Comparison of ENCODE assay signal across 16 mouse cellular contexts in genomic region chr2:173702867-173703237, GRCm38 (mm10). TPM values are rescaled to one million over a fixed set of nuclear protein-coding genes. Genes with fewer than 3 reads are reported as not detected.
DNase-seq lines count a peak whose midpoint lies in the region; ATAC-seq and TF ChIP-seq lines count a peak whose summit lies in the region.
"Had no signal": no experiment of that assay in that cellular context is flagged by ENCODE, and none has a peak within 500 bp of the region (broad histone marks: within the 10 kb centered on the region; RNA-seq: fewer than 3 reads in every experiment).

No protein-coding gene starts in this region.

- H3K9me3 ChIP-seq in heart, embryonic 12.5 days (replicated peaks): no peaks in the 10 kb centered on the region; the same call in 1 of the 2 replicates
- no peaks in the 10 kb centered on the region for H3K9me3 ChIP-seq in kidney, embryonic 15.5 days (replicated peaks)
- H3K9me3 ChIP-seq in hindbrain, embryonic 16.5 days (ENCODE audit: control insufficient read depth, low read length): no peaks in the 10 kb centered on the region
- no peaks in the 10 kb centered on the region for H3K9me3 ChIP-seq in midbrain, postnatal 0 days (ENCODE audit: low read length)

- H3K27ac ChIP-seq in heart, embryonic 12.5 days (ENCODE audit: poor library complexity, severe bottlenecking): peak overlapping the region; percentile 61; the same call in 1 of the 2 replicates
- peak overlapping the region; percentile 72 for H3K27ac ChIP-seq in kidney, embryonic 15.5 days
- peak overlapping the region; percentile 56 for H3K27ac ChIP-seq in hindbrain, embryonic 16.5 days (ENCODE audit: low read depth, low read length)
- H3K27ac ChIP-seq in midbrain, postnatal 0 days (ENCODE audit: low read depth, low read length): no peak overlapping the region

- DNase-seq in heart, postnatal 36 days: no peak
- DNase-seq in kidney, adult 11 months: no peak
- DNase-seq in MN1 (ENCODE audit: low spot score): peak; percentile 22
- no peak for DNase-seq in midbrain, postnatal 0 days (ENCODE audit: low spot score)
- DNase-seq in ovary, adult 18-20 months (ENCODE audit: low spot score): no peak
- DNase-seq: adrenal gland, adult 8-10 months; B cell, adult 2 months; thymus, adult 18-20 months had no signal

- intact Hi-C loops in heart, postnatal 36 days (cut with DNase I): no loop called here

- no peak for TF ChIP-seq CTCF in midbrain, postnatal 0 days (IDR thresholded peaks at IDR 0.05)

- H3K4me3 ChIP-seq in heart, embryonic 12.5 days: no peak overlapping the region
- no peak overlapping the region for H3K4me3 ChIP-seq in kidney, embryonic 15.5 days (replicated peaks)
- H3K4me3 ChIP-seq in hindbrain, embryonic 16.5 days (ENCODE audit: low read length): no peak overlapping the region
- no peak overlapping the region for H3K4me3 ChIP-seq in midbrain, postnatal 0 days (ENCODE audit: low read depth, low read length)
- H3K4me3 ChIP-seq: layer of hippocampus, adult 2 months had no signal

- peaks cover 65% of the 10 kb centered on the region for H3K36me3 ChIP-seq in heart, embryonic 12.5 days
- H3K36me3 ChIP-seq in kidney, embryonic 15.5 days: peaks cover 87% of the 10 kb centered on the region
- H3K36me3 ChIP-seq in hindbrain, embryonic 16.5 days (ENCODE audit: control insufficient read depth, insufficient read depth, low read length): peaks cover 11% of the 10 kb centered on the region
- H3K36me3 ChIP-seq in midbrain, postnatal 0 days (ENCODE audit: insufficient read depth, low read length): peaks cover 28% of the 10 kb centered on the region; the same call in 1 of the 2 replicates

- H3K27me3 ChIP-seq in heart, embryonic 12.5 days (replicated peaks): no peaks in the 10 kb centered on the region
- H3K27me3 ChIP-seq in kidney, embryonic 15.5 days: no peaks in the 10 kb centered on the region
- H3K27me3 ChIP-seq in hindbrain, embryonic 16.5 days (replicated peaks; ENCODE audit: control insufficient read depth, insufficient read depth, low read length): no peaks in the 10 kb centered on the region
- no peaks in the 10 kb centered on the region for H3K27me3 ChIP-seq in midbrain, postnatal 0 days (ENCODE audit: insufficient read depth, low read length)

- no peak overlapping the region for H3K4me2 ChIP-seq in heart, embryonic 12.5 days
- H3K4me2 ChIP-seq in kidney, embryonic 15.5 days: no peak overlapping the region
- H3K4me2 ChIP-seq in hindbrain, embryonic 16.5 days (ENCODE audit: low read length): no peak overlapping the region
- no peak overlapping the region for H3K4me2 ChIP-seq in midbrain, postnatal 0 days (ENCODE audit: low read depth, low read length, poor library complexity, severe bottlenecking)

- H3K4me1 ChIP-seq in heart, embryonic 12.5 days (replicated peaks): peaks cover 33% of the 10 kb centered on the region
- peaks cover 11% of the 10 kb centered on the region for H3K4me1 ChIP-seq in kidney, embryonic 15.5 days
- H3K4me1 ChIP-seq in hindbrain, embryonic 16.5 days (ENCODE audit: control insufficient read depth, insufficient read depth, low read depth, low read length): peaks cover 22% of the 10 kb centered on the region
- no peaks in the 10 kb centered on the region for H3K4me1 ChIP-seq in midbrain, postnatal 0 days (ENCODE audit: insufficient read depth, low read length)

- 81% methylated on average over 12 of the region's 12 CpGs for WGBS in heart, embryonic 12.5 days
- 72% methylated on average over 12 of the region's 12 CpGs for WGBS in kidney, embryonic 15.5 days
- 86% methylated on average over 12 of the region's 12 CpGs for WGBS in hindbrain, embryonic 16.5 days
- WGBS in midbrain, postnatal 0 days: 91% methylated on average over 12 of the region's 12 CpGs

- no peak overlapping the region for H3K9ac ChIP-seq in heart, embryonic 12.5 days
- no peak overlapping the region for H3K9ac ChIP-seq in kidney, embryonic 15.5 days
- H3K9ac ChIP-seq in hindbrain, embryonic 16.5 days (ENCODE audit: low read depth, low read length): no peak overlapping the region
- no peak overlapping the region for H3K9ac ChIP-seq in midbrain, postnatal 0 days (replicated peaks; ENCODE audit: low read length, poor library complexity, severe bottlenecking)

- peak; percentile 54; the same call in 1 of the 2 replicates for ATAC-seq in heart, embryonic 12.5 days (ENCODE audit: insufficient number of reproducible peaks, low FRiP score)
- ATAC-seq in kidney, embryonic 15.5 days (replicated peaks; ENCODE audit: low FRiP score): no peak
- no peak for ATAC-seq in hindbrain, embryonic 16.5 days
- ATAC-seq in midbrain, postnatal 0 days (ENCODE audit: low FRiP score): no peak

RNA-seq across cellular contexts. Expression of gene 1700010B08Rik, which starts 16.4 kb away (rescaled TPM):
- not detected in 2 replicates for polyA plus RNA-seq in heart, embryonic 12.5 days (2016; fragmentation: Nextera tagmentation; extraction: Ambion mirVana)
- total RNA-seq in heart, postnatal 36 days (2021): not detected
- polyA plus RNA-seq in kidney, embryonic 15.5 days (2015; fragmentation: Nextera tagmentation; extraction: Ambion mirVana): not detected in 2 replicates
- polyA plus RNA-seq in hindbrain, embryonic 16.5 days (2015; fragmentation: Nextera tagmentation; extraction: Ambion mirVana): not detected in 2 replicates
- not detected in 2 replicates for total RNA-seq in midbrain, postnatal 0 days (2014; rRNA removed)
- polyA plus RNA-seq in midbrain, postnatal 0 days (2015; fragmentation: Nextera tagmentation; extraction: Ambion mirVana): not detected in 2 replicates
- total RNA-seq: ES-E14; layer of hippocampus, adult 2 months; left cerebral cortex, adult 8-10 months had no signal
- polyA plus RNA-seq: embryonic facial prominence, embryonic 11.5 days; liver, embryonic 16.5 days had no signal

RNA-seq across cellular contexts. Expression of gene Vapb, which starts 34.5 kb away (rescaled TPM):
- 10.0 and 10.1 TPM in 2 replicates for polyA plus RNA-seq in heart, embryonic 12.5 days (2016; fragmentation: Nextera tagmentation; extraction: Ambion mirVana)
- total RNA-seq in heart, postnatal 36 days (2021): 100 to 1,000 TPM; 122 to 127 TPM
- polyA plus RNA-seq in kidney, embryonic 15.5 days (2015; fragmentation: Nextera tagmentation; extraction: Ambion mirVana): 14.0 and 17.9 TPM in 2 replicates
- polyA plus RNA-seq in hindbrain, embryonic 16.5 days (2015; fragmentation: Nextera tagmentation; extraction: Ambion mirVana): 16.3 and 22.1 TPM in 2 replicates
- 36.3 and 41.6 TPM in 2 replicates for total RNA-seq in midbrain, postnatal 0 days (2014; rRNA removed)
- 11.5 and 14.6 TPM in 2 replicates for polyA plus RNA-seq in midbrain, postnatal 0 days (2015; fragmentation: Nextera tagmentation; extraction: Ambion mirVana)

RNA-seq across cellular contexts. Expression of gene Rab22a, which starts 43.3 kb away (rescaled TPM):
- 39.3 and 39.5 TPM in 2 replicates for polyA plus RNA-seq in heart, embryonic 12.5 days (2016; fragmentation: Nextera tagmentation; extraction: Ambion mirVana)
- 10 to 100 TPM; 32.7 to 34.4 TPM for total RNA-seq in heart, postnatal 36 days (2021)
- polyA plus RNA-seq in kidney, embryonic 15.5 days (2015; fragmentation: Nextera tagmentation; extraction: Ambion mirVana): 35.3 and 36.3 TPM in 2 replicates
- 32.5 and 35.0 TPM in 2 replicates for polyA plus RNA-seq in hindbrain, embryonic 16.5 days (2015; fragmentation: Nextera tagmentation; extraction: Ambion mirVana)
- 22.4 and 23.7 TPM in 2 replicates for total RNA-seq in midbrain, postnatal 0 days (2014; rRNA removed)
- polyA plus RNA-seq in midbrain, postnatal 0 days (2015; fragmentation: Nextera tagmentation; extraction: Ambion mirVana): 31.2 and 34.7 TPM in 2 replicates
